Mouse (Mus musculus) E14TG2a.4 (cell line): ENCODE data around the gene Cxxc4.

Experiments
- H3K27me3 ChIP-seq: 2 replicates; pipeline ENCODE4 v1.6.1; 2014; ENCODE audit warnings: low read length, control low read depth; ENCODE audit not compliant: insufficient read depth
- H3K36me3 ChIP-seq: 2 replicates; pipeline ENCODE4 v1.6.1; 2014; ENCODE audit warnings: low read length, control low read depth; ENCODE audit not compliant: insufficient read depth
- H3K4me1 ChIP-seq: replicated peaks from 2 replicates; pipeline ENCODE4 v1.6.1; 2014; ENCODE audit warnings: low read depth, low read length, control low read depth
- H3K4me3 ChIP-seq: replicated peaks from 2 replicates; pipeline ENCODE4 v1.5.1; 2014; ENCODE audit warnings: mild to moderate bottlenecking, low read length
- H3K9me3 ChIP-seq: 2 replicates; pipeline ENCODE4 v1.6.1; 2014; ENCODE audit warnings: low read length, control low read depth
- CTCF ChIP-seq: conservative IDR thresholded peaks from 2 replicates; pipeline ENCODE4 v1.5.1; 2014; ENCODE audit warnings: low read length
- NANOG ChIP-seq: IDR thresholded peaks from 2 replicates; pipeline ENCODE4 v1.6.1; 2014; ENCODE audit warnings: borderline replicate concordance, low read length, mixed read lengths
- POU5F1 ChIP-seq: IDR thresholded peaks from 2 replicates; pipeline ENCODE4 v1.6.1; 2014; ENCODE audit warnings: low read length, borderline replicate concordance

Cxxc4 gene

DNA sequence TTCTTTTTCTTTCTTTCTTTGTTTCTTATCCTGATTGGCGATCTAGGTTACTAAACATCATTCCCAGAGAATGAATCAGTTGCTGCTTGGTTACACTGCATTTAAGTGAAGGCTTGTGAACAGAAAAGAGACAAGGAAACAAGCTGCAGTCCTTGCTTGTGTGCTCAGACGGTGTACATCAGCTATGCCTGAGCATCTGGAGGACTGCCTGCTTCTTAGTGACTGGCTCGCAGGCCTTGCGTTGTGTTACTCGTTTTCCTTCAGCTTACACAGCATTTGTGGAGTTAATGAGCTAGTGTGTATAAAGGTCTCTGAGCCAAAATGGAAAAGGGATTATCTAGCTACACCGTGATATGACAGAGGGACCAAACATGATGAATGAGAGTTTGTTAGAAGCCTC, 58.9 kb downstream of the Cxxc4 start:
- Histone ChIP-seq H3K27me3 (no peaks in the 10 kb centered on the region), H3K4me1 (no peaks in the 10 kb centered on the region), H3K9me3 (no peaks in the 10 kb centered on the region), H3K36me3 (no peaks in the 10 kb centered on the region), H3K4me3 (no peak overlapping the region)
- TF ChIP-seq NANOG (no peak), CTCF (no peak), POU5F1 (no peak)

DNA sequence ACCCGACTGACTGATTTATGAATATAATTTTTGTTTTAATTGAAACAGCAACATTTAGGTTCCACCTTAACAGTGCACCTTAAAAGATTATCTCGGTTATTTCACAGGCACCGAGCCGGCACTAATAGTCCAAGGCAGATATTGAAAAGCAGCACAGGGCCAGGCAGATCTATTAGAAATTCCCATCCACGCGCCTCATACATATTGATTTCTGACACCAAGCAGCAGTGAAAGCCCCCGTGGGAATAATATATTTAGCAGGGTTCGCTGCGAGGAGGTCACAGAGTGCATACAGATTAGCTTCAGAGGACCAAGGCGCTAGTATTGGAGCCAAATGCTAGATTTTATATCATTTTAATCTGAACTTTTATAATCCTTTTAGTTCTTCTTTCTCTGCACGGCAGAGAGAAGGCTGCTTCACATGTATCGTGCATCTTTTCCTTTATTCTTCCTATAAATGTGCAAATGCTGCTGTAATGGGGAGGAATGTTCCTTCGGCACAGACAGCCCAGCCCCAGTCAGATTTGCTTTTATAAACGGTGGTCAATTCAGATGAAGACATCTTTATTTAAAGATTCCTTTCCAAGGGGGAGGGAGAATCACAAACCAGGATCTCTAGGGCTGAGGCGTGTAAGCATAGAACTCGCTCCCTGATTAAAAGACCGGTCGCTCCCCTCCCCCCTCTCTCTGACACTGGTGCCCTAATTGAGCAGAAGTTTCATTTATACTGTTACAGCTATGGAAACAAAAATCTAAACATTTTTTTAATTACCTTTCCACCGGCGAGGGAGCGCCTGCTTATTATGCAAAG, 66.6 kb downstream of the Cxxc4 start:
- no peaks in the 10 kb centered on the region for H3K36me3 ChIP-seq
- no peak overlapping the region for H3K4me3 ChIP-seq
- no peak for TF ChIP-seq CTCF
- TF ChIP-seq NANOG, result no peak
- no peak for TF ChIP-seq POU5F1
- H3K27me3 ChIP-seq, result no peaks in the 10 kb centered on the region
- no peaks in the 10 kb centered on the region for H3K9me3 ChIP-seq
- H3K4me1 ChIP-seq, result no peaks in the 10 kb centered on the region

DNA sequence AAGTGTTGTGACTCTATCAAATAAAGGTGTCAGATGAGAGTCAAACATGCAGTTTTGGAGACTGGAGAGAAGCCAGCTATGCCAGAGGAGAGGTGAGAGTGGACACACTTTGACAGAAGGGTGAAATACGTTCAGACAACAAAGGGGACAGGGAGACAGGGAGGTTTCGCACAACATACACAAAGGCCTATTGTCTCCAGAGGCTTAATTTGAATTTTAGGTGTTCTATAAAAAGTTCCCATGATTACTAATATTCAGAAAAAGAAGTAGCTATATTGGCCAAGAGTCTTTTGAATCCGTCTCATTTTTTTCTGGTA, 67.2 kb downstream of the Cxxc4 start:
- Histone ChIP-seq H3K4me1 (no peaks in the 10 kb centered on the region), H3K4me3 (no peak overlapping the region), H3K9me3 (no peaks in the 10 kb centered on the region), H3K36me3 (no peaks in the 10 kb centered on the region), H3K27me3 (no peaks in the 10 kb centered on the region)
- no peak for TF ChIP-seq CTCF
- TF ChIP-seq NANOG, result no peak
- TF ChIP-seq POU5F1, result no peak

DNA sequence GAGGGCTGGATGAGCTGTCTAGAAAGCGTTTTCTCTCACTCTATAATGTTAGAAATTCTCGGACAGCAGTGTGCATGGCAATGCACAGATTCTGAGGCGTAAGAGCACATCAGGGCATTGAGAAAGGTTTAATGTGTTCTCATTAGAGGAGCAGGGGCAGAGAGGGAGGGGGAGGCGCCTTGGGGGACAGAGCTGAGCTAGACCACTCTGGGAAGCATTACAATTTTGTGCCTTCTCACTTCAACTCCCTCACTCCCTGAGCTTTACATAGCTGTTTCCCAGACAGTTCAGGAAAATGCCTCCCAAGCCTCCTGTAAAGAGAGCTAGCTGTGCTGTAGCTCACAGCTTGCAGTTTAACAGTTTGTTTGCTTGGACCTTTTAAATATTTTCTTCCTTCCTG, 70.2 kb downstream of the Cxxc4 start:
- Histone ChIP-seq H3K27me3 (no peaks in the 10 kb centered on the region), H3K4me3 (no peak overlapping the region), H3K9me3 (no peaks in the 10 kb centered on the region), H3K36me3 (no peaks in the 10 kb centered on the region), H3K4me1 (no peaks in the 10 kb centered on the region)
- TF ChIP-seq POU5F1 (no peak), NANOG (no peak), CTCF (no peak)

DNA sequence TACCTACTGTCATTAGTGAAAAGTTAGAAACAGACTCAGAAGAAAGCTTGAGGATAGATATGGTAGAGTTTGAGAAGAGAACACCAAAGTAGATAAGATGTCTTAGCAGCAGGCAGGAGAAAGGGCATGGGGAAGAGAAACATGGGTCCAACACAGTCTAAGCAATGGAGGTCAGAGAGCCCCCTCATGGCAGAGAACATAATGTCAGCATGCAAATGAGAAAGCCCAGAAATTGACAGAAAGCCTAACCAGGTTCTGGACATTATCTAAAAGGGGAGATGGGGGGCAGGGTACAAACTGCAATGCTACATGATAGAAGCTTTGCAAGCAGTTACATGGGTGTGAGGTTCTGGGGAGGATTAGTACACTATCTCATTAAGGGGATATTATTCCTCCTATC, 71.5 kb downstream of the Cxxc4 start:
- Histone ChIP-seq H3K4me3 (no peak overlapping the region), H3K27me3 (no peaks in the 10 kb centered on the region), H3K9me3 (no peaks in the 10 kb centered on the region), H3K4me1 (no peaks in the 10 kb centered on the region), H3K36me3 (no peaks in the 10 kb centered on the region)
- TF ChIP-seq CTCF (no peak), POU5F1 (no peak), NANOG (no peak)
